Mouse (Mus musculus): Measurements from ENCODE around the gene Copz2.

DNA sequence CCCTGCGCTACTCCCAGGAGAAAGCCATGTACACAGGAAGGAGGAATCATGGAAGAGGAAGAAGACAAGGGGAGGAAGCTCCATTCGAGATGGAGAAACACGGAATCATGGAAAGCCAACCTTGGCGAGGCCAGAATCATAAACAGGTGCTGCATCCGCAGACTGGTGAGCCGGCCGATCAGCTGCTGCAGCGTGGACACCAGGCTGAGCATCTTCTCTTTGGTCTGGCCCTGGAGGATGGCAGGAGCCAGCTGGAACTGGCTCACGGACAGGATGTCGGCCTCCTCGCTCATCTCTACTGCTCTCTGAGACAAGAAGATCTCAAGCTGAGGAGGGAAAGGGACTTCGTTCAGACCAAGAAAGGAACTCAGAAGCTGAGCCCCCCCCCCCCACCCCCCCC, 58.9 kb downstream of the Copz2 start:
- TF ChIP-seq CTCF (IDR thresholded peaks at IDR 0.05; ENCODE audit: extremely low read depth, insufficient read depth, insufficient read length, insufficient replicate concordance), result no peak
- TF ChIP-seq POLR2A (IDR thresholded peaks at IDR 0.05; ENCODE audit: low read depth, low read length), result no peak

Measured in spleen, adult 2 months (tissue).